Mouse (Mus musculus): ENCODE data around the gene Dtx3l. TPM values are rescaled to one million over a fixed set of nuclear protein-coding genes. Genes with fewer than 3 reads are reported as not detected.
"Not testable (repeated sequence)": the region's sequence is repeated elsewhere in the genome, so short reads cannot be mapped to it uniquely, and the experiment has no call there.

The Dtx3l gene
- 1.3 and 1.5 TPM in 2 replicates for polyA plus RNA-seq (2015; fragmentation: Nextera tagmentation; extraction: Ambion mirVana)

GRCm38 (mm10) chr16:35938211-35939151, at the start of gene Dtx3l, which contains the start of gene Parp9:
Dtx3l (minus strand) TSS chr16:35939151.
Parp9 (plus strand) TSS chr16:35938470.
- peak within 1 kb of the TSS; percentile 52 for H3K4me3 ChIP-seq
- H3K9ac ChIP-seq: peak within 1 kb of the TSS; percentile 73
- peaks cover 31% of the 10 kb centered on the region for H3K27me3 ChIP-seq
- peaks cover 14% of the 10 kb centered on the region for H3K4me1 ChIP-seq (replicated peaks)
- WGBS: 2% methylated on average over 52 of the region's 52 CpGs
- no peaks in the 10 kb centered on the region for H3K9me3 ChIP-seq
- peak; percentile 65 for ATAC-seq (ENCODE audit: low FRiP score)
- H3K36me3 ChIP-seq: no peaks in the 10 kb centered on the region
- H3K27ac ChIP-seq: no peak within 1 kb of the TSS
- H3K4me2 ChIP-seq: peak within 1 kb of the TSS; percentile 87

- Histone ChIP-seq H3K4me3 (no peak overlapping the region), H3K9ac (no peak overlapping the region), H3K4me2 (no peak overlapping the region), H3K4me1 (replicated peaks) (peaks cover 26% of the 10 kb centered on the region), H3K36me3 (no peaks in the 10 kb centered on the region), H3K27ac (no peak overlapping the region), H3K9me3 (no peaks in the 10 kb centered on the region), H3K27me3 (no peaks in the 10 kb centered on the region)
- ATAC-seq (ENCODE audit: low FRiP score): no peak
- WGBS: 97% methylated on average over 1 of the region's 1 CpGs
These were observed 49.0 kb upstream of the Dtx3l start for GRCm38 (mm10) chr16:35987930-35988329.

GRCm38 (mm10) chr16:35984471-35984870, 45.5 kb upstream of the Dtx3l start:
- peak overlapping the region; percentile 95; the same call in 1 of the 2 replicates for H3K9ac ChIP-seq
- ATAC-seq (ENCODE audit: low FRiP score): no peak

GRCm38 (mm10) chr16:35983517-35984101, 44.7 kb upstream of the Dtx3l start:
- Histone ChIP-seq H3K4me3 (peak overlapping the region; percentile 88), H3K27me3 (peaks cover 8% of the 10 kb centered on the region; the same call in 1 of the 2 replicates), H3K4me2 (peak overlapping the region; percentile 63), H3K4me1 (replicated peaks) (peaks cover 30% of the 10 kb centered on the region), H3K27ac (peak overlapping the region; percentile 99), H3K9me3 (peaks cover 3% of the 10 kb centered on the region; the same call in 1 of the 2 replicates), H3K36me3 (no peaks in the 10 kb centered on the region), H3K9ac (peak overlapping the region; percentile 95)
- ATAC-seq (ENCODE audit: low FRiP score): peak; percentile 80
- under 1% methylated on average over 73 of the region's 86 CpGs for WGBS

More at GRCm38 (mm10) chr16:35984471-35984870, 45.5 kb upstream of the Dtx3l start:
- 72% methylated on average over 3 of the region's 3 CpGs for WGBS
- peaks cover 30% of the 10 kb centered on the region for H3K4me1 ChIP-seq (replicated peaks)
- H3K27me3 ChIP-seq: peaks cover 8% of the 10 kb centered on the region; the same call in 1 of the 2 replicates
- H3K9me3 ChIP-seq: peaks cover 3% of the 10 kb centered on the region; the same call in 1 of the 2 replicates
- no peak overlapping the region for H3K27ac ChIP-seq
- peak overlapping the region; percentile 63 for H3K4me2 ChIP-seq
- H3K4me3 ChIP-seq: peak overlapping the region; percentile 88
- H3K36me3 ChIP-seq: no peaks in the 10 kb centered on the region

- peaks cover 8% of the 10 kb centered on the region; the same call in 1 of the 2 replicates for H3K27me3 ChIP-seq
- peaks cover 3% of the 10 kb centered on the region; the same call in 1 of the 2 replicates for H3K9me3 ChIP-seq
- H3K4me1 ChIP-seq (replicated peaks): peaks cover 30% of the 10 kb centered on the region
- H3K27ac ChIP-seq: peak overlapping the region; percentile 99
- ATAC-seq (ENCODE audit: low FRiP score): peak; percentile 94
- WGBS: 0% methylated on average over 54 of the region's 54 CpGs
- no peaks in the 10 kb centered on the region for H3K36me3 ChIP-seq
- peak overlapping the region; percentile 88 for H3K4me3 ChIP-seq
- H3K9ac ChIP-seq: peak overlapping the region; percentile 95
- peak overlapping the region; percentile 63 for H3K4me2 ChIP-seq
These were observed 44.1 kb upstream of the Dtx3l start for GRCm38 (mm10) chr16:35982902-35983516.

GRCm38 (mm10) chr16:35982506-35982901, 43.6 kb upstream of the Dtx3l start:
- peak; percentile 12; the same call in 1 of the 2 replicates for ATAC-seq (ENCODE audit: low FRiP score)
- Histone ChIP-seq H3K36me3 (no peaks in the 10 kb centered on the region), H3K27me3 (peaks cover 8% of the 10 kb centered on the region; the same call in 1 of the 2 replicates), H3K4me2 (peak overlapping the region; percentile 63), H3K9ac (peak overlapping the region; percentile 95), H3K4me1 (replicated peaks) (peaks cover 27% of the 10 kb centered on the region), H3K9me3 (peaks cover 3% of the 10 kb centered on the region; the same call in 1 of the 2 replicates), H3K4me3 (peak overlapping the region; percentile 88), H3K27ac (peak overlapping the region; percentile 99)
- 4% methylated on average over 15 of the region's 15 CpGs for WGBS

- WGBS: 58% methylated on average over 19 of the region's 19 CpGs
- Histone ChIP-seq H3K4me2 (no peak overlapping the region), H3K27ac (no peak overlapping the region), H3K36me3 (no peaks in the 10 kb centered on the region), H3K27me3 (peaks cover 8% of the 10 kb centered on the region; the same call in 1 of the 2 replicates), H3K4me1 (replicated peaks) (peaks cover 21% of the 10 kb centered on the region), H3K4me3 (no peak overlapping the region), H3K9me3 (peaks cover 3% of the 10 kb centered on the region; the same call in 1 of the 2 replicates), H3K9ac (no peak overlapping the region)
- ATAC-seq (ENCODE audit: low FRiP score): no peak
These were observed 42.4 kb upstream of the Dtx3l start for GRCm38 (mm10) chr16:35981363-35981821.

- 96% methylated on average over 1 of the region's 1 CpGs for WGBS
- not testable (repeated sequence) for H3K9me3 ChIP-seq; H3K27me3 ChIP-seq; H3K4me2 ChIP-seq; H3K4me3 ChIP-seq; H3K4me1 ChIP-seq (replicated peaks); H3K9ac ChIP-seq; H3K27ac ChIP-seq; H3K36me3 ChIP-seq; ATAC-seq (ENCODE audit: low FRiP score)
These were observed 39.5 kb upstream of the Dtx3l start, which contains the start of gene Kpna1 for GRCm38 (mm10) chr16:35978450-35978849. Kpna1 (plus strand) TSS chr16:35978750.

GRCm38 (mm10) chr16:35974021-35974420, 35.1 kb upstream of the Dtx3l start:
- no peaks in the 10 kb centered on the region for H3K9me3 ChIP-seq
- no peak overlapping the region for H3K4me2 ChIP-seq
- no peak for ATAC-seq (ENCODE audit: low FRiP score)
- H3K27me3 ChIP-seq: no peaks in the 10 kb centered on the region
- no peaks in the 10 kb centered on the region for H3K4me1 ChIP-seq (replicated peaks)
- H3K27ac ChIP-seq: no peak overlapping the region
- no peak overlapping the region for H3K9ac ChIP-seq
- H3K36me3 ChIP-seq: no peaks in the 10 kb centered on the region
- H3K4me3 ChIP-seq: no peak overlapping the region
- 50% methylated on average over 1 of the region's 1 CpGs for WGBS

GRCm38 (mm10) chr16:35968149-35968548, 29.2 kb upstream of the Dtx3l start:
- no peak for ATAC-seq (ENCODE audit: low FRiP score)
- no peaks in the 10 kb centered on the region for H3K4me1 ChIP-seq (replicated peaks)
- WGBS: 58% methylated on average over 2 of the region's 2 CpGs

GRCm38 (mm10) chr16:35967319-35967718, 28.4 kb upstream of the Dtx3l start:
- Histone ChIP-seq H3K4me2 (no peak overlapping the region), H3K36me3 (no peaks in the 10 kb centered on the region), H3K9me3 (no peaks in the 10 kb centered on the region), H3K27ac (no peak overlapping the region), H3K4me1 (replicated peaks) (no peaks in the 10 kb centered on the region), H3K27me3 (no peaks in the 10 kb centered on the region), H3K4me3 (no peak overlapping the region), H3K9ac (no peak overlapping the region)
- ATAC-seq (ENCODE audit: low FRiP score): no peak
- 90% methylated on average over 4 of the region's 4 CpGs for WGBS

More at GRCm38 (mm10) chr16:35968149-35968548, 29.2 kb upstream of the Dtx3l start:
- H3K36me3 ChIP-seq: no peaks in the 10 kb centered on the region
- no peak overlapping the region for H3K9ac ChIP-seq
- no peak overlapping the region for H3K4me2 ChIP-seq
- H3K9me3 ChIP-seq: no peaks in the 10 kb centered on the region
- H3K27ac ChIP-seq: no peak overlapping the region
- no peak overlapping the region for H3K4me3 ChIP-seq
- no peaks in the 10 kb centered on the region for H3K27me3 ChIP-seq

Data from hindbrain, embryonic 13.5 days (tissue).